Mouse (Mus musculus) kidney, postnatal 0 days (tissue): ENCODE measurements around the gene Dnajb5. TPM values are rescaled to one million over a fixed set of nuclear protein-coding genes. Genes with fewer than 3 reads are reported as not detected.
A peak's percentile ranks its signal among the peaks of the same experiment; 100 is the strongest.

Experiments used
- ATAC-seq: fragments of 200-750 bp; cut with Nextera tagmentation; replicated peaks from 2 replicates; pipeline ENCODE4 v1.8.0; 2017; ENCODE audit warnings: low read depth, moderate number of reproducible peaks, moderate TSS enrichment, moderate library complexity; ENCODE audit not compliant: low FRiP score
- DNase-seq: peaks from one replicate; pipeline ENCODE4 v3.0.0-alpha.2; 2016; ENCODE audit warnings: low spot score
- H3K27ac ChIP-seq: fragments of 300-500 bp; sonication (generic); 2 replicates; pipeline ENCODE4 v1.5.1; 2014; ENCODE audit warnings: mild to moderate bottlenecking
- H3K27me3 ChIP-seq: fragments of 300-500 bp; sonication (generic); 2 replicates; pipeline ENCODE4 v1.6.1; 2014; ENCODE audit warnings: low read length, mixed read lengths; ENCODE audit not compliant: insufficient read depth
- H3K36me3 ChIP-seq: fragments of 300-500 bp; sonication (generic); 2 replicates; pipeline ENCODE4 v1.6.1; 2014; ENCODE audit warnings: low read length, mixed read lengths; ENCODE audit not compliant: insufficient read depth
- H3K4me1 ChIP-seq: fragments of 300-500 bp; sonication (generic); replicated peaks from 2 replicates; pipeline ENCODE4 v1.6.1; 2014; ENCODE audit warnings: antibody characterized with exemption, low read length, mixed read lengths; ENCODE audit not compliant: insufficient read depth
- H3K4me2 ChIP-seq: fragments of 300-500 bp; sonication (generic); 2 replicates; pipeline ENCODE4 v1.6.1; 2014; ENCODE audit warnings: mild to moderate bottlenecking, low read length, moderate library complexity, mixed read lengths
- H3K4me3 ChIP-seq: fragments of 300-500 bp; sonication (generic); replicated peaks from 2 replicates; pipeline ENCODE4 v1.5.1; 2014; ENCODE audit warnings: low read depth, low read length
- H3K9ac ChIP-seq: fragments of 300-500 bp; sonication (generic); 2 replicates; pipeline ENCODE4 v1.6.1; 2014; ENCODE audit warnings: low read depth, low read length
- H3K9me3 ChIP-seq: fragments of 300-500 bp; sonication (generic); replicated peaks from 2 replicates; pipeline ENCODE4 v1.6.1; 2016; ENCODE audit warnings: low read length, inconsistent platforms, mixed read lengths
- CTCF ChIP-seq: IDR thresholded peaks from 2 replicates; pipeline ENCODE4 v1.5.1; 2016; ENCODE audit warnings: antibody characterized with exemption, low read depth, mild to moderate bottlenecking, moderate library complexity
- WGBS: fragments of 180-500 bp; shearing (Covaris S2); extraction: QIAGEN DNeasy Blood & Tissue Kit; methylation state at CpG from one replicate; pipeline ENCODE4 v1.1.7; 2014; 5-methylcytosine and 5-hydroxymethylcytosine counted together
- polyA plus RNA-seq: library from polyadenylated mRNA; unstranded; fragments of >200 nt; fragmentation: Nextera tagmentation; extraction: Ambion mirVana; gene quantifications from 2 replicates; pipeline ENCODE4 v1.2.1, GENCODE M21; 2015

Gene Dnajb5
- polyA plus RNA-seq, 1 experiment from 2014 or later: 4.6 TPM

DNA sequence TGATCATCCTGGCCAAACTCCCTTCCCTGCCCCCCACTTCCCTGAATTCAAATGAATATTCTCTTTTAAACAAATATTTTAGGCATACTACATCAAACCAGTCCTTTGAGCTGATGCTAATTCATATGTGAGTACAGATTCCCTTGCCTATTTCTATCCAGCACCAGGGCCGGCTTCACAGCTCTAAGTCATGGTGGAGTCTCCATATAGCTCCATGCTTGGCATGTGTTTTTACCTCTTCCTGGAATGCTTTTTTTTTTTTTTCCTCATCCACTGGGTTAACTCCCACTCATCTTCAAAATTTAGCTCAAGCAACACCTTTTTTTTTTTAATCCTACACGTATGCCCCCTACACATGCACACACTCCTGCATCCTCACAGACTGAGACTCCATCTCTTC lies 28.1 kb upstream of the Dnajb5 start:
- Histone ChIP-seq H3K9ac (no peak overlapping the region), H3K9me3 (no peaks in the 10 kb centered on the region), H3K27ac (no peak overlapping the region), H3K27me3 (peaks cover 12% of the 10 kb centered on the region), H3K4me1 (no peaks in the 10 kb centered on the region), H3K4me3 (no peak overlapping the region), H3K36me3 (no peaks in the 10 kb centered on the region), H3K4me2 (no peak overlapping the region)
- no peak for TF ChIP-seq CTCF
- no peak for ATAC-seq
- no peak for DNase-seq
- WGBS: 62% methylated on average over 2 of the region's 2 CpGs

- H3K4me3 ChIP-seq: no peak overlapping the region
- peaks cover 9% of the 10 kb centered on the region; the same call in 1 of the 2 replicates for H3K27me3 ChIP-seq
- ATAC-seq (no peak), DNase-seq (no peak)
- no peaks in the 10 kb centered on the region for H3K36me3 ChIP-seq
- no peak for TF ChIP-seq CTCF
- no peaks in the 10 kb centered on the region for H3K4me1 ChIP-seq
- H3K9ac ChIP-seq: no peak overlapping the region
- no peaks in the 10 kb centered on the region for H3K9me3 ChIP-seq
- H3K27ac ChIP-seq: no peak overlapping the region
- no peak overlapping the region for H3K4me2 ChIP-seq
- 66% methylated on average over 6 of the region's 6 CpGs for WGBS
Observed at GRCm38 (mm10) chr4:42922056-42922455, 27.6 kb upstream of the Dnajb5 start.

DNA sequence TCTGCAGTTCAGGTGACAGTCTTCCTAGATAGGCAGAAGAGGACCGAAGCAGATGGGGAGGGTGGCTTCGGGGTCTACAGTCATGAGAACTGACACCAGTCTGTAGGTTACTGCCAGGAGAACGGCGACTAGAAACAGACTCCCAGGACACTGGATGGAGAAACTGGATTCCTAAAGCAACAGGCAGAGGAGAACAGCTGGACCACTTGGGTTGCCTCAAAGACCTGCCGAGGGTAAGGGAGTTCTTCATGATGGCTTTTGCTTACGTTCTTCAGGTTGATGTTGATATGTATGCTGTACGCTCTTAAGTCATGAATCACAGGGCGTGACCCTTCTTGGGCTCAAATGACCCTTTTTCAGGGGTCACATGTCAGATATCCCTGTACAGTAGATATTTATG lies 27.2 kb upstream of the Dnajb5 start:
- Histone ChIP-seq H3K9me3 (no peaks in the 10 kb centered on the region), H3K4me2 (no peak overlapping the region), H3K4me3 (no peak overlapping the region), H3K9ac (no peak overlapping the region), H3K36me3 (no peaks in the 10 kb centered on the region), H3K27me3 (peaks cover 9% of the 10 kb centered on the region; the same call in 1 of the 2 replicates), H3K27ac (no peak overlapping the region), H3K4me1 (no peaks in the 10 kb centered on the region)
- ATAC-seq (no peak), DNase-seq (no peak)
- no peak for TF ChIP-seq CTCF
- 73% methylated on average over 8 of the region's 8 CpGs for WGBS

GRCm38 (mm10) chr4:42924095-42924710 lies 25.4 kb upstream of the Dnajb5 start:
- H3K27me3 ChIP-seq: peaks cover 3% of the 10 kb centered on the region; the same call in 1 of the 2 replicates
- no peak overlapping the region for H3K9ac ChIP-seq
- H3K4me1 ChIP-seq: no peaks in the 10 kb centered on the region
- no peaks in the 10 kb centered on the region for H3K9me3 ChIP-seq
- WGBS: 78% methylated on average over 13 of the region's 13 CpGs
- no peak overlapping the region for H3K27ac ChIP-seq
- no peaks in the 10 kb centered on the region for H3K36me3 ChIP-seq
- no peak overlapping the region for H3K4me2 ChIP-seq
- no peak for TF ChIP-seq CTCF
- no peak for DNase-seq
- ATAC-seq: no peak
- no peak overlapping the region for H3K4me3 ChIP-seq

GRCm38 (mm10) chr4:42928209-42928608 lies 21.4 kb upstream of the Dnajb5 start:
- no peak for DNase-seq
- Histone ChIP-seq H3K27me3 (peaks cover 3% of the 10 kb centered on the region; the same call in 1 of the 2 replicates), H3K9me3 (no peaks in the 10 kb centered on the region), H3K36me3 (no peaks in the 10 kb centered on the region), H3K27ac (no peak overlapping the region), H3K9ac (no peak overlapping the region), H3K4me3 (no peak overlapping the region), H3K4me2 (no peak overlapping the region), H3K4me1 (no peaks in the 10 kb centered on the region)
- WGBS: 90% methylated on average over 5 of the region's 5 CpGs
- peak; percentile 30; the same call in 1 of the 2 replicates for TF ChIP-seq CTCF
- ATAC-seq: no peak

DNA sequence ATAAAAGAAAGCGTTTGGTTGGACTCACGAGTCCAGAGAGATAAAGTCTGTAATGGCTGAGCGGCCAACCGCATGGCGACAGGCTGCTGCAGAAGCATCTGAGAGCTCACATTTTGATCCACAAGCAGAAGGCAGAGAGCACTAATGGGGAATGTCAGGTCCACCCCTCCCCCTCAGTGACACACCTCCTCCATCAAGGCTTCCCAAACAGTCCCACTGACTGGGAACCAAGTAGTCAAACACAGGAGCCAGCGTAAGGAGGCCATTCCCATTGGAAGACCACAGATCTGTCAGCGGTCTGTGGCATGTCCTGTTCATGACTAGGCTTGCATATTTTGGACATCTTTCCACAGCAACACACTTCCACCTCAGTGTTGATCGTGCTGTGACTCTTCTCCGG lies 20.7 kb upstream of the Dnajb5 start:
- Histone ChIP-seq H3K9ac (no peak overlapping the region), H3K4me1 (no peaks in the 10 kb centered on the region), H3K27ac (no peak overlapping the region), H3K36me3 (no peaks in the 10 kb centered on the region), H3K4me2 (no peak overlapping the region), H3K9me3 (no peaks in the 10 kb centered on the region), H3K27me3 (peaks cover 3% of the 10 kb centered on the region; the same call in 1 of the 2 replicates), H3K4me3 (no peak overlapping the region)
- WGBS: 83% methylated on average over 9 of the region's 9 CpGs
- DNase-seq (no peak), ATAC-seq (no peak)
- no peak for TF ChIP-seq CTCF
